Mouse (Mus musculus): Measurements from ENCODE around the gene 4921517D22Rik.

4921517D22Rik gene

GRCm38 (mm10) chr13:59691478-59691877 lies 2.4 kb downstream of the 4921517D22Rik start:
- no peak for DNase-seq (ENCODE audit: low read depth, low spot score)

DNA sequence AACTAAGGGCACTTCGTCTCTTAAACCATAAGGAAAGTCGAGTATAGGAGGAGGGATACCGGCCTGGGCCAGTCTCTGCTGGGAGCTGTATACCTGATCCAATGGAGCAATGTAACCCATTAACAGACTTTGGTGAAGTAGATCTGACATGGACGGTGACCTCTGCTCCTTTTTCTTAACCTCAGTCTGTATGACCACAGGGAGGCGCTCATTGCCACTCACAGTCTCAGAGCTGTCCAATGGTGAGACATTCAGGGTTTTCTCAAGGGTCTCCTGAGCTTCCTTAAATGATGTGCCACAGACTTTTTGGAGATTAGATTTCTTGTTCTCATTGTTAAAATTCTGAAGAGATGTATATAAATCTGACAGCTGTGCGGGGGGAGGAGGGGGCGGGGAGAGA lies 3.3 kb downstream of the 4921517D22Rik start:
- no peak for DNase-seq (ENCODE audit: low read depth, low spot score)

DNA sequence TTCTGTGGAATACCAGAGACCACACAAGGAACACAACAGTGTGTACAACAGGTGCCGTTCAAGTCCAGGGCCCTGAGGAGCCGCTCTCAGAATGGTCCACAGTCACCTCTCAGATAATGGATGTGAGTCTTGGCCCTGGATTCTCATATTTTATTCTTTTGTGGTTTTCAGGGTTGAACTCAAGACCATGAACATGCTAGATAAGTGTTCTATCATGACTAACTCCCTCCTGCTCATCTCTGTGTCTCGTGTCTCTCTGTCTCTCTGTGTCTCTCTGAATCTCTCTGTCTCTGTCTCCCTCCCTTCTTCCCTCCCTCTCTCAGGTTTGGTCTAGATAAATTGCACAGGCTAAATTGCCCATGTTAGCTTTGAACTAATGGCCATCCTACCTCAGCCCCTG lies 4.1 kb downstream of the 4921517D22Rik start:
- DNase-seq (ENCODE audit: low read depth, low spot score), result no peak

GRCm38 (mm10) chr13:59689313-59689712 lies 4.6 kb downstream of the 4921517D22Rik start:
- no peak for DNase-seq (ENCODE audit: low read depth, low spot score)

DNA sequence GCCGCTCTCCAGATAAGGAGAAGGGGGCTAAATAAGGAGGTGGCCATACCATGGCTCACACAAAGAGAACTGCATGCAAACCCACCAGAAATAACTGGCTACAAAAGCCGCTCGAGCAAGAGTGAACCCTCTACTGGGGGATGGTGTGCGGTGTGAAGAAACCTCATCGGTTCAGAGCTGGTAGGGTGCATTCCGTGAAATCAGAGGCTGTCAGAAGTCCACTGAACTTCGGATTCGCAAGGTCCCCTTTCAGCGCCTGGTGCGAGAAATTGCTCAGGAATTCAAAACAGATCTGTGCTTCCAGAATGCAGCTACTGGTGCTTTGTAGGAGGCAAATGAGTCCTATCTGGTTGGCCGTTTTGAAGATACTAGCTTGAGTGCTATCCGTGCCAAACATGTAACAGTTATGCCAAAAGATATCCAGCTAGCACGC lies 5.6 kb downstream of the 4921517D22Rik start:
- DNase-seq (ENCODE audit: low read depth, low spot score), result no peak

DNA sequence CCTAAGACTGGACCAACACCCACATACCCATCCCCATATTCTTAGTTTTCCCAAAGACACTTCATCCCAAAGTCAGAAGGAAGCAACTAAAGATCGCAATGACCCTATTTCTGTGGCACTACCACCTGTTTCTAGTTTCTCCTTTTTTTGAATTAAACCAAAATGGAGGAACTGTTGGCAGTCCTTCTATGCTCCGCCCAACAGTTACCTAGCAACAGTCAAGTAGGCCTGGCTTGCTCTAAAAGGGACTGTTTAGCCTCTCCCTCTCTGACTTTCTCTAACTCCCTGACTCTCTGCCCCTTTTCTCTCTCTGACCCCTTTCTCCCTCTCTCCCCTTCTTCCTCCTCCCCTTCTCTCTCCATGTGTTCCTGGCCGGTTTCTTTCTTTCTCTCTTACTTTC lies 8.7 kb downstream of the 4921517D22Rik start:
- DNase-seq (ENCODE audit: low read depth, low spot score), result no peak

GRCm38 (mm10) chr13:59682629-59683028 lies 11.3 kb downstream of the 4921517D22Rik start:
- DNase-seq (ENCODE audit: low read depth, low spot score), result no peak

- no peak for DNase-seq (ENCODE audit: low read depth, low spot score)
Measured at GRCm38 (mm10) chr13:59679908-59680307, 14.0 kb downstream of the 4921517D22Rik start.

- no peak for DNase-seq (ENCODE audit: low read depth, low spot score)
Measured at GRCm38 (mm10) chr13:59679306-59679705, 14.6 kb downstream of the 4921517D22Rik start.

DNA sequence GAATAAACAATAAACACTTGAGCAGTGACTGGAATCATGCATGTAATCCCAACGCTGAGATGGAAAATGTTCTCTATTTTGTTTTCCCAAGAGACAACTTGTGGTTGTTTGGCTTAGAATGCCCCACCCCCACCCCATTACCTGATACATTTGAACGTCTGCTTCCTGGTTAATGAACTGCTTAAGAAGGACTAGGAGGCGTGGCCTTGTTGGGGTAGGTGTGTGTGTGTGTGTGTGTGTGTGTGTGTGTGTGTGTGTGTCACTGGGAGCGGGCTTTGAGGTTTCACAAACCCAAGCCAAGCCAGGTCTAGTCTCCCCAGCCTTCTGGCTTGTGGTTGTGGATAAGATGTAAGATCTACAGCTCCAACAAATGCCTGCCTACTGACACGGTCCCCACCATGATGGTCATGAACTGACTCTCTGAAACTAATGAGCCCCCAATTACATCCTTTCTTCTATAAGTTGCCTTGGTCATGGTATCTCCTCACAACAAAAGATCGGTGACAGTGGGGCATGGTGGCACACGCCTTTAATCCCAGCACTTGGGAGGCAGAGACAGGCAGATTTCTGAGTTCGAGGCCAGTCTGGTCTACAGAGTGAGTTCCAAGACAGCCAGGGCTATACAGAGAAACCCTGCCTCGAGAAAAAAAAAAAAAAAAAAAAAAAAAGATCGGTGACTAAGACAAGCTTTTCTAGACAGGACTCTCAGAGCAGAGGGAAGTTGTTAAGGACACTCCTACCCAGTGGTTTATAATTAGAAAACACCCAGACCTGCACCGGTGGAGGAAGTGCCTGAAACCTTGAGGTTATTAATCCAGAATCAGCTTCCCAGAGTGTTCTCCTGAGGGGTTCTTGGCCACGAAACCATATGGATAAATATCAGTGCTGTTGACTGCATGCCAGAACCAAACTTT lies 17.3 kb downstream of the 4921517D22Rik start:
- no peak for DNase-seq (ENCODE audit: low read depth, low spot score)

- DNase-seq (ENCODE audit: low read depth, low spot score), result no peak
Measured at GRCm38 (mm10) chr13:59675151-59676011, 18.5 kb downstream of the 4921517D22Rik start, which contains the start of gene Golm1. Gene Golm1, minus strand, starts transcription at chr13:59675811.

DNA sequence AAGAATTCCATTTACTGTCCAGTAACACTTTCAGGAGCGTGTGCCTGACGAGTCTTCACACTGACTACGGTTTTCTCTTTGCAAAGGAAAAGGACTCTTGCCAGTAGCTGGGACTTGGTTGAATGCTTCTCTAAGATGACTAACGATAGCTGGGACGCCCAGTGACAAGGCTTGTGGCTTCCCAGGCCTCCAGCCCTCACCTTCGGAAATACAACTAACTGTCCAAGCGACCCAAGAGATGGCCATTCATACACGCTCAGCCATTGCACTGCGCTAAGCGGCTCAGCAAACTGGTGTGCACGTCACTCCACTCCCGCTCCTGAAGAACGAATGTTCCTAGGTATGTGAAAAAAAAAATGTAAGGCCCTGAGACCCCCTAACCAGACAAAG lies 19.2 kb downstream of the 4921517D22Rik start:
- DNase-seq (ENCODE audit: low read depth, low spot score), result no peak

GRCm38 (mm10) chr13:59674215-59674614 lies 19.7 kb downstream of the 4921517D22Rik start:
- DNase-seq (ENCODE audit: low read depth, low spot score), result no peak

DNA sequence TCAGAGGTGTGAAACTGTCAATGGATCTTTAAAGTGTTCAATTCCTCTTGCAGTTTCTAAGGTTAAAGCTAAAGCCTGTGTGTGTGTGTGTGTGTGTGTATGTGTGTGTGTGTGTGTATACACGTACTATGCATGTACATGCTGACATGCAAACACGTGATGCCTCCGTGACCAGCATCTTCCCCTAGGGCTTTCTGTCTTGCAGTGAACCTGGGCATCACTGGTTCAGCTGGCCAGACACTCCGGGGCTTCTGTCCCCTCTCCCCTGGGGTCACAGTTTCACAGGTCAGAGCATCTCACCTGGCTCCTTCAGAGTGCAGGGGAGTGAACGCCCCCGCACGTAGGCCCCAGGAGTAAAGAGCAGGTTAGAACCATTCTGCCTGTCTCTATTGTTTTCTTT lies 20.3 kb downstream of the 4921517D22Rik start:
- DNase-seq (ENCODE audit: low read depth, low spot score), result no peak

DNA sequence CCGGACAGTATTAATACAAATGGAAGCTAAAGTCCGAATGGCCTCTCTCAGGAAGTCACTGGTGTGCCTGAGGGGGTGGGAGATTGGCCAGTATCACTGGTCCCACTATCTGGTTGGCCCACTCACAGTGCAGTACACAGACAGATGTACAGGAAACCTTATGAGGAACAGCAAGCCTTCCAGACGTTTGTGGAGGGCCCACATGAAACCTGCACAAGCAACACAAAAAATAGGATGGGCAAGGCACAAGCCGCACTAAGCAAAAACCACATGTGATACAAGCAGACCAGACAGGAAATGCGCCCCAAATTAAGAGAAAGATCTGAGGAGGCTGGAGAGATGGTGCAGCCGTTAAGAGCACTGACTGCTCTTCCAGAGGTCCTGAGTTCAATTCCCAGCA lies 21.7 kb downstream of the 4921517D22Rik start:
- no peak for DNase-seq (ENCODE audit: low read depth, low spot score)

DNA sequence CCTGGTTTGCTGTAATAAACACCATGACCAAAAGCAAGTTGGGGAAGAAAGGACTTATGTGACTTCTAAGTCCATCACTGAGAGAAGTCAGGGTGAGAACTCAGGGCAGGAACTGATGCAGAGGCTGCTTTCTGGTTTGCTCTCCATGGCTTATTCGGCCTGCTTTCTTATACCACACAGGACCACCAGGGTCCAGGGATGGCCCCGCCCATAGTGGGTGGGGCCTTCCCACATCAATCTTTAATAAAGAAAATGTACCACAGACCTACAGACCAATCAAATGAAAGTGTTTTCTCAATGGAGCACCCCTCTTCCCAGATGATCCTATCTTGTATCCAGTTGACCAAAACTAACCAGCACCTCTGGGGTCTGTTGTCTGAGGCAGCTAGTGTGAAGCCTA lies 22.4 kb downstream of the 4921517D22Rik start:
- DNase-seq (ENCODE audit: low read depth, low spot score), result no peak

- DNase-seq (ENCODE audit: low read depth, low spot score), result no peak
Measured at GRCm38 (mm10) chr13:59669946-59670345, 24.0 kb downstream of the 4921517D22Rik start.

DNA sequence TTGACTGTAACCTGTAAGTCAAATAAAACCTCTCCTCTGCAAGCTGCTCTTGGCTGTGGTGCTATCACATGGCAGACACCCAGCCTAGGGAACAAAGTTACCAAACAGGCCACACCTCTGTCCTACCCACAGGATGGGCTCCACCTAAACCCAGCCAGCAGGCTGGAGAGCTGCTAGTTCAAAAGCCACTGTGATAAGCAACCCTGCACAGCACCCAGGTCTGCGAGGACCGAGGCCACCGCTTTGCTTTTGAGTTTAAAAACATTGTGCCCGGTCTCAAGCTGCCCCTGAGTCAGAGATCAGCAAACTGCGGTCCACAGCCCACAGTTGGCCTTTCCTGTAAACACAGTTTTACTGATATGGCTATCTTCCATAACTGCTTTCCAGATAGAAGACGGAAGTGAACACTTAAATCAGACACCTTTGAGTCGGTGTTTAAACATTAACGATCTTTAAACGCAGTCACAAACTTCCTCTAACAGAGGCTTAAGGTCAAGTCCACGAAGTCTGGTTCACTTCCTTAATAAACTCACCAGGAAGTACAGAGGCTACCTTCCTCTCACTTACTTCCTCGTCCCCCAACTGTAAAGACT lies 25.3 kb downstream of the 4921517D22Rik start:
- no peak for DNase-seq (ENCODE audit: low read depth, low spot score)

DNA sequence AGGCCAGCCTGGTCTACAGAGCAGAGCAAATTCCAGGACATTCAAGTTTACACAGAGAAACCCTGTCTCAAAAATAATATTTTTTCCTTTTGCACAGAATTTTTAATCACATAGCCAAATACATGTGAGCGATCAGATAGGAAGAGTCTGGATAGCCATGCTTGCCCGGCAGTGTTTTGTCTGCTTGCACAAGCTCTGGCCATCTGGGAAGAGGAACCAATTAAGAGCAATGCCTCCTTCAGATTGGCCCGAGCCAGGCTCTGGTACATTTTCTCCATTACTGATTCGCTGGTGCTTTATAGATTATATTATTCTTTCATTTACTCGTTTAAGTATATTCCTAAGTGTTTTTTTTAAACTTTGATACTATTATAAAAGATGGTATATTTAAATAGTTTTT lies 26.1 kb downstream of the 4921517D22Rik start:
- DNase-seq (ENCODE audit: low read depth, low spot score), result no peak

DNA sequence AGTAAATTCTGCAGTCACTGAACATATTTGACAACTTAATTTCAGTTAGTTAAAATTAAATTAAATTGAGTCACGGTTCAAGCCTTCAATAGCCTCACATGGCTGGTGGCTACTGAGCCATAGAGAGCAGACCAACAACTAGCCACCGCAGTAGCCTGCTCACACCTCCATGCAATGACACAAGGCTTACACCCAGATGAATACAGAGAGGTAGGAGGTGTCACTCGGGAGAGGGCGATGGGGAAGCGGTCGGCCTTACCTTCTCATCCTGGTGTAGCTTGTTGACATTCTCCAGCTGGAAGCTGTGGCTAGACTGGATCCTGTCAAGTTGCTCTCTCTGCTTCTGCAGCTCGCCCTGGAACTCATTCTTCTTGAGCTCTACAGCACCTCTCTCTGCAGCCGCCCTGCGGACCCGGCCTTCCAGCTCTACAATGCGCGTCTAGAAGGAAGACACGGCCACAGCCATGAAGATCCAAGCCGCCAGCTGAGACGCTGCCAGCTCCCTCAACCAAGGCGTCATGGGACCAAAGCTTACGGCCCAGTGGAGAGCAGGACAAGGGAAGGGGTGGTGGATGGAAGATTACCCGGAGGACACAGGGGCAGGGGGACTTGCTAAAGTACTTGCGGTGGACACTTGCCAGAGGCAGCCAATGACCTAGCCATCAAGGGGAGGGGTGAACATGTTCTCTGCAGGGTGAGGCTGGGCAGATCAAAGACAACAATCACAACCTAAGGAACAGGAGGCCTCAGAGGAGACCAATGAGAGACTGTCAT lies 29.8 kb downstream of the 4921517D22Rik start:
- DNase-seq (ENCODE audit: low read depth, low spot score), result no peak

GRCm38 (mm10) chr13:59661966-59662365 lies 31.9 kb downstream of the 4921517D22Rik start:
- no peak for DNase-seq (ENCODE audit: low read depth, low spot score)
